Mouse (Mus musculus): ENCODE results near the gene Zfp536.

Gene Zfp536

GRCm38 (mm10) chr7:37439117-37439844 is 334.2 kb downstream of the Zfp536 start:
- no peak for DNase-seq

- no peak for DNase-seq
Measured at GRCm38 (mm10) chr7:37437887-37438286, 335.6 kb downstream of the Zfp536 start.

GRCm38 (mm10) chr7:37433156-37433555 is 340.3 kb downstream of the Zfp536 start:
- DNase-seq: peak; percentile 83

GRCm38 (mm10) chr7:37431471-37431870 is 342.0 kb downstream of the Zfp536 start:
- no peak for DNase-seq

- DNase-seq: no peak
Measured at GRCm38 (mm10) chr7:37426061-37426460, 347.4 kb downstream of the Zfp536 start.

GRCm38 (mm10) chr7:37422966-37423365 is 350.5 kb downstream of the Zfp536 start:
- DNase-seq: no peak
